Mouse (Mus musculus) right cerebral cortex, postnatal 10 days (tissue): ENCODE data around the gene Afp.

Experiments used
- DNase-seq, 2 experiments: peaks; one replicate each; pipeline ENCODE4 v3.0.0; 2021; ENCODE audit warnings: low spot score in 2 of 2

Gene Afp

GRCm38 (mm10) chr5:90507411-90507949, 16.9 kb downstream of the Afp start:
- DNase-seq, result no peak

DNA sequence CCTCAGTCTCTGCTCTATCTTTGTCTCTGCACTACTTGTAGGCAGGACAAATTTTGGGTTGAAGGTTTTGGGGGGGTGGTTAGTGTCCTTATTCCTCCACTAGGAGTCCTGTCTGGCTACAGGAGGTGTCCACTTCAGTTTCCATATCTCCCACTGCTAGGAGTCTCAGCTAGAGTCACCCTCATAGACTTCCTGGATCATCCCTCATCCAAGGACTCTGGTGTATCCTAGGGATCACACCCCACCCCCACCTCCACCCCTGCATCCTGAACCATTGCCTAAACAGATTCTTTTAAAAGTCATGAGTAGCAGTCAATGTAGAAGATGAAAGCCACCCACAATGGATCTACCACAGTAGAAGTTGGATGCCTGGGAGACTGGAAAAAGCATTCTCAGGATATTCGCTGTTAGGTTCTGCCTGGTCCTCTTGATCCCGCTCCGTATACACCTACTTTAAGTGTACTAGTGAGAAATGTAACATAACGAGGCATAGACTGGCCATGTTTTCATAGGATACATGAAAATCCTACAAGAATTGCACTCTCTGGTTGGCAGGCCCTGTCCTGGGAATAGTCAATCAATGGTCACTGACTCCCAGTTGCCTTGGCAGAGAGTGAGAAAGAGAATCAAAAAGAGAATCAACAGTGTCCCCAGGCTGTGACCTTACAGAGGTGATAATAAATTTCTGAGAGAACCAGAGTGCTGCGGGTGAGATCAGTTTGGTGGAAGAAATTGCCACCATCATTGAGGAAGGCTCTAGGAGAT, 19.5 kb downstream of the Afp start:
- no peak for DNase-seq

DNA sequence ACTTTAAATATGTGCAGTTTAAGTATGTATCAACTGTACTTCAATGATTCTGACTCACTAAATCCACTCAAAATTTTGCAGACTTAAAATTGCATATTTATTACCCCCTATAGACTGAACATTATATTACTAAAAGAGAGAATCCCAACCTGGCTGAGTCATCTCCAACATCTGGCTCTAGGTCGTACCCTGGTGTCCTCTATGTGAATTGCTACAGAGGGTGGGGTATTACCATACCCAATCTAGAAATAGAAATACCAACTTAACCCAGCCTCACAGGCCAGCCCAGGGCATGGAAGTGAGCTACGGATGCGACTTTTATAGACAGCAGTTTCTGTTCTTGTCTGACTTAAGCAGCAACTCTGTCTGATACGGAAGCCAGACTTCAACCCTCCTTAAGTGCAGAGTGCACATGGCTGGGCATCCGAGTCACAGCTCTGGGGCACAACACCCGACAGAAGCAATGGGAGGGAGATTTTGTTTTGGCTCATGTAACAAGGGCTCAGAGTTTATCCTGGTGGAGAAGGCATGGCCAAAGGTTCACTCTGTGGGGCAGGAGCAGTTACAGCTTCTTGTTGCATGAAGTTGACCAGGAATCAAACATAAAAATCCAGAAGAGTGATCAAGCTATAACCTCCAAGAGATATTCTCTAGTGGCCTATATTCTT, 21.9 kb downstream of the Afp start:
- peak in 1 of 2 experiments; percentile 23 for DNase-seq

DNA sequence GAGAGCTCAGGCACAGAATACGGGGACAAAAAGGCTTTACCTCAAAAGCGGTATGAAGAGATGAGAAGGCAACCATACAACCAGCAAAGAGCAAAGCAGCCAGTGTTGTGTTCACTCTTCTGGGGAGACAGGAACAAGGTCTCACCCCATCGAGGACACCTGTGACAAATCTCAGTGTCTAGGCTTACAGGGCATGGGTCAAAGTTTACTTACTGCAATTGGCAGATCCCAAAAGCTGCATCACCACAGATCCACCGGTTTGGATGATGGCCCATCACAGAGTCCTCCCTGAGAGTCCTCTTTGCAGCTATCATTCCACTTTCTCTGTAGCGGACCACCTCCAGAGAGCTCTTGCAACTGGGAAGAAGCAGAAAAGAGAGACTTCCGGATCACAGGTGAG, 25.0 kb downstream of the Afp start:
- DNase-seq, result no peak

GRCm38 (mm10) chr5:90518356-90519100, 28.0 kb downstream of the Afp start, which contains the start of gene Afm:
Gene Afm, plus strand, starts transcription at chr5:90518932.
- DNase-seq, result no peak

- DNase-seq, result no peak
These were observed 60.7 kb downstream of the Afp start for GRCm38 (mm10) chr5:90551191-90551590.

- DNase-seq, result no peak
These were observed 65.5 kb downstream of the Afp start for GRCm38 (mm10) chr5:90556052-90556451.
